Mouse (Mus musculus) CH12F3 (cell line): ENCODE measurements around the gene Gm11492.

Source experiments
- in situ Hi-C: fragments of 300-500 bp; cut with MboI; formaldehyde crosslinking; loops from 2 replicates; pipeline ENCODE4 v1.14.3; 2020; ENCODE audit warnings: low sequenced_read_pairs

Gm11492 gene

GRCm38 (mm10) chr11:87599395-87600089 lies 33.1 kb downstream of the Gm11492 start:
- in situ Hi-C loops: no loop called here

- in situ Hi-C loops: no loop called here
These were observed 33.9 kb downstream of the Gm11492 start for GRCm38 (mm10) chr11:87600322-87600853.

GRCm38 (mm10) chr11:87602234-87602633 lies 35.8 kb downstream of the Gm11492 start:
- in situ Hi-C loops: no loop called here

GRCm38 (mm10) chr11:87603571-87603970 lies 37.1 kb downstream of the Gm11492 start:
- in situ Hi-C loops: no loop called here

- in situ Hi-C loops: no loop called here
These were observed 42.8 kb downstream of the Gm11492 start for GRCm38 (mm10) chr11:87609264-87609663.

- in situ Hi-C loops: no loop called here
These were observed 45.1 kb downstream of the Gm11492 start for GRCm38 (mm10) chr11:87611547-87611946.

- in situ Hi-C loops: no loop called here
These were observed 47.5 kb downstream of the Gm11492 start for GRCm38 (mm10) chr11:87613972-87614371.

GRCm38 (mm10) chr11:87615551-87615950 lies 49.1 kb downstream of the Gm11492 start:
- in situ Hi-C loops: no loop called here

GRCm38 (mm10) chr11:87615952-87616351 lies 49.5 kb downstream of the Gm11492 start:
- in situ Hi-C loops: no loop called here

- in situ Hi-C loops: no loop called here
These were observed 50.5 kb downstream of the Gm11492 start, which contains the start of gene Hsf5 for GRCm38 (mm10) chr11:87616790-87617474. Hsf5 (plus strand) TSS chr11:87617164.

GRCm38 (mm10) chr11:87617606-87618005 lies 51.2 kb downstream of the Gm11492 start:
- in situ Hi-C loops: no loop called here
